Mouse (Mus musculus): ENCODE data around the gene Gm45015.
"Not testable (repeated sequence)": the region's sequence is repeated elsewhere in the genome, so short reads cannot be mapped to it uniquely, and the experiment has no call there.

Gm45015 gene

DNA sequence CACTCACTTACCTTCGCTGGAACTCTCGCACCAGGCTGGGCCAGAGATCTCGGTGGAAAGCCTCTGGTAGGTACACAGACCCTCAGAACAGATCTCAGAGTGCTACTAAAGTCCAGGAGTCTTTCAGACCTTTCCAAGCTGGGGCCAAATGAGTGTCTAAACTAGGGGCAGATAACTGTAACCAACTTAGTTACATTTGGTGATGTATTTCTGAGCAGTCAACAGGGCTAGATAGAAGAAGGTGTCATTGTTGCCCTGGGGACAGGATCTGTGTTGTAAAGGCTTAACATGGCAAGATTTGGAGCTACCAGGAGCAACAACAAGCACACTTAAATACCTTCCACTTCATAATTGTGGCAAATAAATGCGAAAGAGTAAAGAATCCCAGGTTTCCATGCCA is at the start of gene Gm45015:
Gm45015 (minus strand) TSS at position 101 of the 400 bp plus-strand sequence.
- DNase-seq (ENCODE audit: low spot score in 2 of 2): no peak

DNA sequence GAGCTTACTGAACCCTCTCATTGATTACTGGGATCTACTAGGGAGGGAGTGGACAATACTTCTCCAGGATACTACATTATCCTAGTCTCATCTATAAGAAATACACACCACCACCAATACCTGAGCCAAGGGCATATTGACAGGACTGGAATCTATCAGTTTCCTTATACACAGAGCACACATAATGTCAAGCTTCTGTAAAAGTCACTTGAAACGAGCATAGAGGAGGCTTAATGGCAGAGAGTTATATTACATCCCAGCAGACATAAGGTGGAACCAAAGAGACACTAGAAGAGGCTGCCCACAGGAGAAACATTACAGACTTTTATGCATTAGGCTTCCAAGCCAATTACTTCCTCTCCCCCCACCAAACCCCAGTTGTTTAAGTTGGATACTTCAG is 48.3 kb upstream of the Gm45015 start:
- no peak for DNase-seq (ENCODE audit: low spot score in 2 of 2)

DNA sequence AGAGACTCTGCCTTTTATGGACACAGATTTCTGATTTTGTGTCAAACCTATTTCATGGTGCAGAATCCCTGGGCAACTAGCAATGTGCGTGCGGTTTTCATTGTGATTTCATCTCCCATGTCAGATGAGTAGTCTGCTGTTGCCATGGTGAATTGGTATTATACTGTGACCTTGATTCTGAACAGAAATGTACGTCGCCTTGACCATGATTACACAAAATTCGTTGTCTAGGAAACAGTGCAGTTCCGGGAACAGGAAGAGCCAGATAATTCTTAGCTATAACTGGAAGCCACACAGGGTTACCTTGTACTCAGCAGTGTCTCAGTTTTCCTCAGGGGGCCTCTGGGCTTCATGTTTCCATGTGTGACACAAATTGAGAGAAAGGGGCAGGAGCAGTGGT is 47.8 kb upstream of the Gm45015 start:
- no peak for DNase-seq (ENCODE audit: low spot score in 2 of 2)

DNA sequence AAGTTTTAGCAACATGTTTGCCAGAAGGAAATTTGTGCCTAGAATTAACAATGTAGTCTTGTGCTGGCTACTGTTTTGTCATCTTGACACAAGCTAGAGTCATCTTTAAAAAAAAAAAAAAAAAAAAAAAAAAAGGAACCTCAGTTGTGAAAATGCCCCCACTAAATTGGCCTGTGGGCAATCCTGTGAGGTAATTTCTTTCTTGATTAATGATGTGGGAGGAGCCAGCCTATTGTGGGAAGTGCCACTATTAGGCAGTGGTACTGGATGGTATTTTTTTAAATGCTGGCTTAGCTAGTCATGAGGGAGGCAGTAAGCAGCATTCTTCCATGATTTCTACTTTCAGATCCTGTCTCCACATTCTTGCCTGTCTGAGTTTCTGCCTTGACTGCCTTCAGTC is 26.7 kb upstream of the Gm45015 start:
- DNase-seq (ENCODE audit: low spot score in 2 of 2): no peak

- DNase-seq (ENCODE audit: low spot score in 2 of 2): no peak
These were observed 20.1 kb upstream of the Gm45015 start for GRCm38 (mm10) chrX:73356719-73357118.

- DNase-seq (ENCODE audit: low spot score in 2 of 2): no peak
These were observed 19.5 kb upstream of the Gm45015 start for GRCm38 (mm10) chrX:73356163-73356562.

- no peak for DNase-seq (ENCODE audit: low spot score in 2 of 2)
These were observed 7.7 kb upstream of the Gm45015 start for GRCm38 (mm10) chrX:73344346-73344745.

- DNase-seq (ENCODE audit: low spot score in 2 of 2): no peak
These were observed 7.2 kb upstream of the Gm45015 start for GRCm38 (mm10) chrX:73343802-73344201.

DNA sequence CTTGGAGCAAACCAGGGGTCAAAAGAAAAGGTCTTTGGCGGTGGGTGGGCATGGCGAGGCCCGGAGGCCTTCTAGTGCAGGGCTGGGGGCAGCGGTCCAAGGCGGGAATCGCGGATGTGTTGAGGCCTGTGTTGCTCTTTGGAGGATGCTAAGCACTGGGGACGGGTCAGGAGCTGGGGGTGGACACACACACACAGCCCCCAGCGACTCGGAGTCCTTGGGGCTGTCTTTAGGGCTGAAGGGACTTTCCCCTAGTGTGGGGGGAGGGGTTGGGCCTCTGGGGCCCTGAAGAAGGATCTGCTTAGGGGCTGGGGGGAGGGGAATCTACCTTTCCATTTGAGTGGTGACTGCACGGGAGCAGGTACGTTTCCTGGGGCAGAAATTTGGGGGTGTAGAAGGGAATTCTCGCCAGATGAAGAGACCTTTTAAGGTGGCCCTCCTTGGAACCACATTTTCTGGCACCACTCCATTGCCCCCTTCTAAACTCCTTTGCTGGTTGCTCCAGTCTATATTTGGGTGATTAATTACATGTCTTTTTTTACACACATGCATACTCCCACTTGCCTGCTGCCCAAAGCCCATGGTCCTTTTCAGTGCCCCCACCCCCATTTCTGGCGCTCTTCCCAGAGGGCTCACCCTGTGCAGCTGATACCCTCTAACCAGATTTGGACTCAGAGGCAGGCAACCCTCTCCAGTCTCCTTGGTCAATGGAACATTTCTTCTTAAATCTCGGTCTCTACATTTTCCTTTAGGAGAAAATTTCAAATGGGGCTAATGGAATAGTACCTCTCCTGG is 6.5 kb upstream of the Gm45015 start:
- peak; percentile 29 to 31 for DNase-seq (ENCODE audit: low spot score in 2 of 2)

DNA sequence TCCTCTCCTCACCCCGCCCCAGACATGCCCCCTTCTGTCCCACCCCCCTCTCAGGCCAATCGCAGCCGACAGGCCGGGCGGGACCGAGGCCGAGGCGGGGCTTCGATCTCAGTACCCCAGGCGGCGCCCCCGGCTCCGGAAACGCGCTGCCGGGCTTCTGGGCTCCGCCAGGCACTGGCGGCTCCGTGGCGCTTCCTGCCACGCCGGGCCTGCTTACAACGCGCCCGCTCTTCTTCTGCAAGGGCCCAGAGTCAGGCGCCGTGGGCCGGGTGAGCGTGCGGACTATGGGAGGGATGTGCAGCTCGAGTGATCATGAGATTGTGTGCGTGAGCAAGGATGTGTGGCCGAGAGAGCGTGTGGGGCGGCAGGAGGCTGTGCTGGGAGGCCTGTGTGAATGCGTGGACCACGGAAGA is 5.8 kb upstream of the Gm45015 start, which contains the start of gene Zfp275:
Zfp275 (plus strand) TSS at position 139 of the 413 bp plus-strand sequence.
- peak; percentile 73 to 79 for DNase-seq (ENCODE audit: low spot score in 2 of 2)

GRCm38 (mm10) chrX:73342068-73342467 is 5.4 kb upstream of the Gm45015 start:
- no peak for DNase-seq (ENCODE audit: low spot score in 2 of 2)

- no peak for DNase-seq (ENCODE audit: low spot score in 2 of 2)
These were observed 4.8 kb upstream of the Gm45015 start for GRCm38 (mm10) chrX:73341473-73341872.

DNA sequence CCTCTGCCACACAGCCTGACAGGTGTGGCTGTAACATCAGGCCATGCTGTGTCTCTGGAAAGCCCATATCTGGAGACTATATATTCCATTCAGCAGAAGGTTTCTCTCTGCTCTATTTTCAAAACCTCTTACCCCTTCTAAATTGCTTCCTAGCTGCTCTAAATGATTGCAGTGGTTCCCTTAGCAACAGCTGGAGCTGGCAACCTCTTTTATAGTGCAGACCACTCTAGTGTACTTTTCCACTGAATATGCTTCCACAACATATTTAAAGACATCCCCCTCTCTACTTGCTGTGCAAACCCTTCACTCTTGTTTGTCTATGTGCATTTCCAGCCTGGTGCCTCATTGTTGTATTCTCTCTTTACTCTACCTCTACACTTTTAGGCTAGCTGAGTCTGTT is 3.1 kb downstream of the Gm45015 start:
- DNase-seq (ENCODE audit: low spot score in 2 of 2): no peak

DNA sequence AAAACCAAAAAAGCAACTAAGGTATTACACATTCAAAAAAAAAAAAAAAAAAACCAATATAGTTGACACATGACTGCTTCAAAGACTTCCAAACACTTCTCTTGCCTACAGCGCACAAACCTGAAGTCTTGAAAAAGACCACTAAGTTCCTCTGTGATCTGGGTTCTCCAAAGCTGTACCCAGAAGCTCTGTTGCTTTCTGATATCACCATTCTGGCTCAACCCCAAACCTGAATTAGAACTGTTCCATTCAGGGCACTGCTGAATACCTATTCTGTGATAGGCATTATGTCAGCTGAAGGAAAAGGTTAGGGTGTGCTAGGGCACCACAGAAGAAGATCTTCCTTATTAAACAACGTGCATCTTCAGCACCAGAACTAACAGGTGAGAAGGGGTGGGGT is 9.4 kb downstream of the Gm45015 start:
- DNase-seq (ENCODE audit: low spot score in 2 of 2): no peak

GRCm38 (mm10) chrX:73321029-73321428 is 15.6 kb downstream of the Gm45015 start:
- DNase-seq (ENCODE audit: low spot score in 2 of 2): no peak

GRCm38 (mm10) chrX:73312522-73312921 is 24.1 kb downstream of the Gm45015 start:
- peak in 1 of 2 experiments; percentile 1 for DNase-seq (ENCODE audit: low spot score in 2 of 2)

GRCm38 (mm10) chrX:73295745-73296144 is 40.9 kb downstream of the Gm45015 start:
- not testable (repeated sequence) for DNase-seq (ENCODE audit: low spot score in 2 of 2)

GRCm38 (mm10) chrX:73292876-73293275 is 43.8 kb downstream of the Gm45015 start, which contains the start of the genes Xlr5a and Xlr5c:
Xlr5a (minus strand) TSS chrX:73292976.
Xlr5c (minus strand) TSS chrX:73292976.
- not testable (repeated sequence) for DNase-seq (ENCODE audit: low spot score in 2 of 2)

Data from spleen, postnatal 36 days (tissue).